Mouse (Mus musculus): ENCODE measurements around the gene Map4k1. TPM values are rescaled to one million over a fixed set of nuclear protein-coding genes. Genes with fewer than 3 reads are reported as not detected.

Gene Map4k1
- polyA plus RNA-seq, 1 experiment from 2014 or later: 11.4 TPM

GRCm38 (mm10) chr7:28969271-28969670 is 12.6 kb upstream of the Map4k1 start:
- H3K27me3 ChIP-seq (replicated peaks): no peaks in the 10 kb centered on the region
- no peaks in the 10 kb centered on the region for H3K4me1 ChIP-seq
- ATAC-seq (replicated peaks): no peak
- H3K4me3 ChIP-seq: no peak overlapping the region
- 73% methylated on average over 1 of the region's 1 CpGs for WGBS
- no peaks in the 10 kb centered on the region for H3K9me3 ChIP-seq
- H3K27ac ChIP-seq: no peak overlapping the region
- no peak overlapping the region for H3K9ac ChIP-seq
- no peak overlapping the region for H3K4me2 ChIP-seq
- H3K36me3 ChIP-seq (replicated peaks): peaks cover 19% of the 10 kb centered on the region; the same call in 1 of the 2 replicates

GRCm38 (mm10) chr7:28969672-28970394 is 12.0 kb upstream of the Map4k1 start:
- peaks cover 19% of the 10 kb centered on the region; the same call in 1 of the 2 replicates for H3K36me3 ChIP-seq (replicated peaks)
- no peaks in the 10 kb centered on the region for H3K4me1 ChIP-seq
- no peak overlapping the region for H3K4me2 ChIP-seq
- no peak overlapping the region for H3K9ac ChIP-seq
- ATAC-seq (replicated peaks): no peak
- H3K27ac ChIP-seq: no peak overlapping the region
- H3K4me3 ChIP-seq: no peak overlapping the region
- H3K27me3 ChIP-seq (replicated peaks): no peaks in the 10 kb centered on the region
- 82% methylated on average over 12 of the region's 12 CpGs for WGBS
- H3K9me3 ChIP-seq: no peaks in the 10 kb centered on the region

- no peak; the same call in 1 of the 2 replicates for ATAC-seq (replicated peaks)
- 89% methylated on average over 7 of the region's 7 CpGs for whole genome bisulfite sequencing
- Histone ChIP-seq H3K4me3 (no peak overlapping the region), H3K4me2 (no peak overlapping the region), H3K27ac (no peak overlapping the region), H3K36me3 (replicated peaks) (peaks cover 19% of the 10 kb centered on the region; the same call in 1 of the 2 replicates), H3K4me1 (no peaks in the 10 kb centered on the region), H3K27me3 (replicated peaks) (no peaks in the 10 kb centered on the region), H3K9ac (no peak overlapping the region), H3K9me3 (no peaks in the 10 kb centered on the region)
Observed at GRCm38 (mm10) chr7:28971029-28971428, 10.8 kb upstream of the Map4k1 start.

- Histone ChIP-seq H3K9ac (no peak overlapping the region), H3K4me1 (no peaks in the 10 kb centered on the region), H3K27ac (no peak overlapping the region), H3K9me3 (no peaks in the 10 kb centered on the region), H3K36me3 (replicated peaks) (peaks cover 23% of the 10 kb centered on the region; the same call in 1 of the 2 replicates), H3K4me3 (no peak overlapping the region), H3K27me3 (replicated peaks) (no peaks in the 10 kb centered on the region), H3K4me2 (no peak overlapping the region)
- no peak for ATAC-seq (replicated peaks)
- 89% methylated on average over 6 of the region's 6 CpGs for WGBS
Observed at GRCm38 (mm10) chr7:28971770-28972269, 10.0 kb upstream of the Map4k1 start.

GRCm38 (mm10) chr7:28972542-28972985 is 9.3 kb upstream of the Map4k1 start:
- Histone ChIP-seq H3K27ac (no peak overlapping the region), H3K4me3 (no peak overlapping the region), H3K9me3 (no peaks in the 10 kb centered on the region), H3K9ac (no peak overlapping the region), H3K36me3 (replicated peaks) (peaks cover 26% of the 10 kb centered on the region), H3K4me2 (no peak overlapping the region), H3K4me1 (no peaks in the 10 kb centered on the region), H3K27me3 (replicated peaks) (no peaks in the 10 kb centered on the region)
- 71% methylated on average over 8 of the region's 8 CpGs for WGBS
- 0 out of 2 replicates have a peak, but pooled peaks have one; percentile 16 for ATAC-seq (replicated peaks)

- Histone ChIP-seq H3K9ac (no peak overlapping the region), H3K27me3 (replicated peaks) (no peaks in the 10 kb centered on the region), H3K4me1 (no peaks in the 10 kb centered on the region), H3K4me2 (no peak overlapping the region), H3K27ac (no peak overlapping the region), H3K9me3 (no peaks in the 10 kb centered on the region), H3K4me3 (no peak overlapping the region), H3K36me3 (replicated peaks) (peaks cover 31% of the 10 kb centered on the region)
- 83% methylated on average over 8 of the region's 8 CpGs for WGBS
- no peak for ATAC-seq (replicated peaks)
Observed at GRCm38 (mm10) chr7:28973025-28973424, 8.8 kb upstream of the Map4k1 start.

GRCm38 (mm10) chr7:28977556-28977955 is 4.3 kb upstream of the Map4k1 start:
- Histone ChIP-seq H3K4me3 (no peak overlapping the region), H3K27ac (no peak overlapping the region), H3K36me3 (replicated peaks) (peaks cover 31% of the 10 kb centered on the region), H3K9me3 (no peaks in the 10 kb centered on the region), H3K4me1 (peaks cover 15% of the 10 kb centered on the region), H3K4me2 (no peak overlapping the region), H3K27me3 (replicated peaks) (no peaks in the 10 kb centered on the region), H3K9ac (no peak overlapping the region)
- no peak for ATAC-seq (replicated peaks)
- WGBS: 90% methylated on average over 9 of the region's 9 CpGs

- WGBS: 16% methylated on average over 19 of the region's 19 CpGs
- Histone ChIP-seq H3K27me3 (replicated peaks) (no peaks in the 10 kb centered on the region), H3K4me2 (peak overlapping the region; percentile 86), H3K36me3 (replicated peaks) (peaks cover 15% of the 10 kb centered on the region), H3K9me3 (no peaks in the 10 kb centered on the region), H3K9ac (peak overlapping the region; percentile 54), H3K4me1 (peaks cover 21% of the 10 kb centered on the region), H3K4me3 (peak overlapping the region; percentile 73), H3K27ac (peak overlapping the region; percentile 79)
- peak; percentile 75 for ATAC-seq (replicated peaks)
Observed at GRCm38 (mm10) chr7:28982274-28983013, 594 bp downstream of the Map4k1 start.

GRCm38 (mm10) chr7:28983141-28983564 is 1.3 kb downstream of the Map4k1 start:
- 0 out of 2 replicates have a peak overlapping the region, but pooled peaks have one; percentile 54 for H3K9ac ChIP-seq

GRCm38 (mm10) chr7:28983849-28984248 is 2.0 kb downstream of the Map4k1 start:
- Histone ChIP-seq H3K27me3 (replicated peaks) (no peaks in the 10 kb centered on the region), H3K4me3 (no peak overlapping the region), H3K4me2 (no peak overlapping the region), H3K27ac (no peak overlapping the region), H3K9ac (no peak overlapping the region), H3K4me1 (peaks cover 21% of the 10 kb centered on the region), H3K36me3 (replicated peaks) (0 out of 2 replicates have a peak, but pooled peaks cover under 1% of the 10 kb centered on the region), H3K9me3 (no peaks in the 10 kb centered on the region)
- WGBS: 71% methylated on average over 4 of the region's 4 CpGs
- ATAC-seq (replicated peaks): no peak

More at GRCm38 (mm10) chr7:28983141-28983564, 1.3 kb downstream of the Map4k1 start:
- Histone ChIP-seq H3K27me3 (replicated peaks) (no peaks in the 10 kb centered on the region), H3K9me3 (no peaks in the 10 kb centered on the region), H3K36me3 (replicated peaks) (peaks cover 8% of the 10 kb centered on the region), H3K4me3 (no peak overlapping the region), H3K27ac (no peak overlapping the region), H3K4me1 (peaks cover 21% of the 10 kb centered on the region), H3K4me2 (no peak overlapping the region)
- ATAC-seq (replicated peaks): no peak
- WGBS: 77% methylated on average over 11 of the region's 11 CpGs

GRCm38 (mm10) chr7:28984452-28984851 is 2.6 kb downstream of the Map4k1 start:
- Histone ChIP-seq H3K36me3 (replicated peaks) (no peaks in the 10 kb centered on the region), H3K4me1 (peaks cover 21% of the 10 kb centered on the region), H3K4me2 (no peak overlapping the region), H3K4me3 (no peak overlapping the region), H3K9ac (no peak overlapping the region), H3K9me3 (no peaks in the 10 kb centered on the region), H3K27ac (no peak overlapping the region), H3K27me3 (replicated peaks) (no peaks in the 10 kb centered on the region)
- 96% methylated on average over 1 of the region's 1 CpGs for WGBS
- ATAC-seq (replicated peaks): no peak

GRCm38 (mm10) chr7:28985207-28985606 is 3.4 kb downstream of the Map4k1 start:
- Histone ChIP-seq H3K27me3 (replicated peaks) (no peaks in the 10 kb centered on the region), H3K27ac (no peak overlapping the region), H3K9ac (no peak overlapping the region), H3K4me2 (no peak overlapping the region), H3K9me3 (no peaks in the 10 kb centered on the region), H3K4me3 (no peak overlapping the region), H3K4me1 (peaks cover 21% of the 10 kb centered on the region), H3K36me3 (replicated peaks) (no peaks in the 10 kb centered on the region)
- no peak for ATAC-seq (replicated peaks)
- 86% methylated on average over 7 of the region's 7 CpGs for WGBS

All from midbrain, embryonic 15.5 days (tissue).